Mouse (Mus musculus) liver, adult 2 months (tissue): ENCODE data around the gene Ppm1h.

Experiments
- CTCF ChIP-seq: fragments of 200-500 bp; IDR thresholded peaks from 2 replicates; pipeline ENCODE4 v1.5.1; 2011; ENCODE audit warnings: low read depth, low read length, control low read depth
- POLR2A ChIP-seq: fragments of 200-500 bp; IDR thresholded peaks from 2 replicates; pipeline ENCODE4 v1.6.1; 2011; ENCODE audit warnings: low read length, control low read depth; ENCODE audit not compliant: insufficient read depth; ENCODE audit errors: extremely low read depth

- TF ChIP-seq POLR2A (no peak), CTCF (no peak)
Measured at GRCm38 (mm10) chr10:122652578-122652977, 26.0 kb upstream of the Ppm1h start.
